Mouse (Mus musculus) spleen, adult 18-20 months (tissue): Measurements from ENCODE around the gene Zscan4-ps3.
"Not testable (repeated sequence)": the region's sequence is repeated elsewhere in the genome, so short reads cannot be mapped to it uniquely, and the experiment has no call there.

Experiments
- DNase-seq, 2 experiments: peaks; one replicate each; pipeline ENCODE4 v3.0.0; 2022; ENCODE audit warnings: mixed read lengths in 2 of 2

The Zscan4-ps3 gene

DNA sequence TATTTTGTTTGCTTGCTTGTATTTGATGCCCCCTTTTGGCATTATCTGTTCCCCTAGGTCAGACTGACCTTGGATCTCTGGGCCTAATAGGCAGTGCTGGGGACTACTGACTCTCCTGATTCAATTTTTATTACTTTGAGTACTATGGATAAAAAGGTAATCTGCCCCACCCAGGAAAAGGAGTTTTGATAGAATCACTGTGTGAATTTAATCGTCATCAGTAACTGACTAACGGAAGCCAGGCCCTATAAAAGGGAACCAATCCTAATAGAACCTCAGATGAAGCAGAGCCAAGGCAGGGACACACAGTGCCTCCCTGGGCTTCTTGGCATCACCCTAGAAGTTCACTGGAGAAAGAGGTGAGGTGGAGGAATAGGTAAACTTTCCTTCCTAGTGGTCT is at the start of gene Zscan4-ps3:
Gene Zscan4-ps3 (plus strand): TSS at position 301 of the 400 bp plus-strand sequence.
- not testable (repeated sequence) for DNase-seq

DNA sequence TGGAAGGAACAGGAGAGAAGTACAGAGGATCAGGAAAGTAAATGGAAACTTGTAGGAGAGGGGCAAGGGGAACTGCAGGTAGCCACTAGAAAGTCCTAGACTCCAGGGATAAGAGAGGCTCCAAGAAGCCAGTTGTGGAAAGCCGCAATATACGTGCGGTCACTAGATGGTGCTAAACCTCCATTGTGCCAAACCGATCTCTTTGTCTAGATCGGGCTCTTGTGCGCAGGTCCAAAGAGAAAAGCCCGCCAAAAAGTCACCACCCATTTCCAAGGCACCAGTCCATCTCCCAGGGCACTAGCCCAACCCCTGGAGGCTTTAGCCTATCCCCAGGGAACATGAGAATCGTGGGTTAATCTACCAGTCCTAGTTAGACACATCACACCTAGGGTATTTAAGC is 8.0 kb downstream of the Zscan4-ps3 start:
- DNase-seq: not testable (repeated sequence)
